27 mouse cellular contexts compared by ENCODE assay signal in the genomic region with DNA sequence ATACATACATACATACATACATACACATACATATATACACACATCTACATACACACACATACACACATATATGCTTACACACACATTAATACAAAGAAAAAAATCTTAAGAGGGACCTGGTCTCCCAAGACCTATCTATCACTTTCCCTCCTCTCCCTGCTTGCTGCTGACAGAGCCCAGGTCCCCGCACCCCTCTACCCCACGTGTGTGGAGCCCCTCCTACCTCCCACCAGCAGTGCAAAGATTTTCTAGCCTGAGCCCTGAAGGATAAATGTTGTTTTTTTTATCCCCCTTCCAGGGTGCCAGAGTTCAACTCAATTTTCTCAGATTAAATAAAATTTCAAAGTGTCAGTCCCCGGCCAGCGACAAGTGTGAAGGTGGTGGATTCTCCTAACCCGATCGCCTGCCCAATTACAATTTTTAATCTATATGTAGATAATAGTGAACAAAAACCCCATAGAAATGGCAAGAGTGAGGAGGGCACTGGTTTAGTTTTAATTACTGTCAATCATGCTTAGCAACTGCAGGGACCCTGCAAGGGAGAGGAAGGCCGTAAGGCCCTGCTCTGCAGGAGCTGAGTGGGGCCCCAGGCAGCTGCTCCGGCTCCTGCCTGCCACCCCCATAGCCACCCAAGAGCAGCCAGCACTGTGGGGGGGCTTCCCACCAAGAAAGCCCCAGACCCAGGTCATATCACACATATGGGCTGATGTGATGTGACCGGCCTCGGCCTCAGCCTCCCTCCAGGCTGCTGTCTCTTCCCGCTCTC.
DNase-seq lines count a peak whose midpoint lies in the region; ATAC-seq and TF ChIP-seq lines count a peak whose summit lies in the region.
"Had no signal": no experiment of that assay in that cellular context is flagged by ENCODE, and none has a peak within 500 bp of the region (broad histone marks: within the 10 kb centered on the region; RNA-seq: fewer than 3 reads in every experiment).

No protein-coding gene starts in this region.

- H3K27me3 ChIP-seq in forebrain, embryonic 10.5 days (ENCODE audit: poor library complexity, severe bottlenecking), result peaks cover 78% of the 10 kb centered on the region
- no peaks in the 10 kb centered on the region for H3K27me3 ChIP-seq in forebrain, postnatal 0 days (ENCODE audit: insufficient read depth, low read length)
- H3K27me3 ChIP-seq in embryonic facial prominence, embryonic 10.5 days (replicated peaks; ENCODE audit: low read depth, poor library complexity, severe bottlenecking), result peaks cover 26% of the 10 kb centered on the region
- H3K27me3 ChIP-seq in forebrain, embryonic 15.5 days, result no peaks in the 10 kb centered on the region
- no peaks in the 10 kb centered on the region; the same call in 1 of the 2 replicates for H3K27me3 ChIP-seq in midbrain, embryonic 14.5 days (ENCODE audit: control insufficient read depth, insufficient read depth, low read length)
- H3K27me3 ChIP-seq: hindbrain, embryonic 15.5 days; liver, embryonic 15.5 days; lung, embryonic 15.5 days; stomach, embryonic 15.5 days had no signal

- no peaks in the 10 kb centered on the region for H3K9me3 ChIP-seq in forebrain, embryonic 10.5 days
- no peaks in the 10 kb centered on the region for H3K9me3 ChIP-seq in forebrain, postnatal 0 days (ENCODE audit: low read length)
- no peaks in the 10 kb centered on the region for H3K9me3 ChIP-seq in embryonic facial prominence, embryonic 10.5 days
- H3K9me3 ChIP-seq in forebrain, embryonic 15.5 days, result no peaks in the 10 kb centered on the region
- H3K9me3 ChIP-seq in midbrain, embryonic 14.5 days (ENCODE audit: control insufficient read depth, low read length), result no peaks in the 10 kb centered on the region
- H3K9me3 ChIP-seq: embryonic facial prominence, embryonic 13.5 days; heart, embryonic 12.5 days; hindbrain, embryonic 15.5 days; limb, embryonic 10.5 days; liver, embryonic 15.5 days; lung, embryonic 15.5 days; neural tube, embryonic 13.5 days; stomach, embryonic 15.5 days had no signal

- no peak for DNase-seq in forebrain, embryonic 10.5 days (ENCODE audit: extremely low spot score, low spot score)
- no peak for DNase-seq in forebrain, postnatal 0 days
- no peak for DNase-seq in embryonic facial prominence, embryonic 10.5 days (ENCODE audit: low spot score)
- DNase-seq in midbrain, embryonic 14.5 days, result peak; percentile 55
- DNase-seq in T-cell, adult 2 months (ENCODE audit: low spot score), result no peak
- no peak for DNase-seq in urinary bladder, postnatal 14 days (ENCODE audit: low spot score)
- DNase-seq in urinary bladder, adult 18-20 months (ENCODE audit: low spot score in 2 of 2), result no peak
- DNase-seq: adrenal gland, postnatal 14 days; cerebellum, adult 9-11 months; gastrocnemius, postnatal 14 days; heart, adult 11 months; heart, postnatal 10 days; kidney, adult 11 months; liver; lung, postnatal 4 days; thymus, postnatal 25 days had no signal

- H3K27ac ChIP-seq in forebrain, embryonic 10.5 days, result peak overlapping the region; percentile 71; the same call in 1 of the 2 replicates
- H3K27ac ChIP-seq in forebrain, postnatal 0 days (ENCODE audit: low read depth, low read length), result no peak overlapping the region
- peak overlapping the region; percentile 70 for H3K27ac ChIP-seq in embryonic facial prominence, embryonic 10.5 days (replicated peaks)
- peak overlapping the region; percentile 32; the same call in 1 of the 2 replicates for H3K27ac ChIP-seq in forebrain, embryonic 15.5 days (replicated peaks)
- peak overlapping the region; percentile 67 for H3K27ac ChIP-seq in midbrain, embryonic 14.5 days (replicated peaks; ENCODE audit: low read depth, low read length)
- H3K27ac ChIP-seq: embryonic facial prominence, embryonic 13.5 days; hindbrain, embryonic 15.5 days; kidney, postnatal 0 days; limb, embryonic 10.5 days; liver, embryonic 15.5 days; lung, embryonic 15.5 days; neural tube, embryonic 13.5 days; stomach, embryonic 15.5 days had no signal

- H3K9ac ChIP-seq in forebrain, postnatal 0 days, result no peak overlapping the region
- no peak overlapping the region for H3K9ac ChIP-seq in forebrain, embryonic 15.5 days (replicated peaks)
- H3K9ac ChIP-seq in midbrain, embryonic 14.5 days (replicated peaks; ENCODE audit: low read length), result no peak overlapping the region; the same call in 1 of the 2 replicates
- H3K9ac ChIP-seq: embryonic facial prominence, embryonic 13.5 days; heart, embryonic 12.5 days; hindbrain, embryonic 15.5 days; liver, embryonic 15.5 days; lung, embryonic 15.5 days; neural tube, embryonic 13.5 days; stomach, embryonic 15.5 days had no signal

- no peaks in the 10 kb centered on the region for H3K36me3 ChIP-seq in forebrain, embryonic 10.5 days (replicated peaks)
- no peaks in the 10 kb centered on the region for H3K36me3 ChIP-seq in forebrain, postnatal 0 days (ENCODE audit: insufficient read depth)
- no peaks in the 10 kb centered on the region for H3K36me3 ChIP-seq in embryonic facial prominence, embryonic 10.5 days (replicated peaks)
- no peaks in the 10 kb centered on the region for H3K36me3 ChIP-seq in forebrain, embryonic 15.5 days
- no peaks in the 10 kb centered on the region for H3K36me3 ChIP-seq in midbrain, embryonic 14.5 days (ENCODE audit: control insufficient read depth, insufficient read depth, low read length)
- H3K36me3 ChIP-seq: embryonic facial prominence, embryonic 13.5 days; heart, embryonic 12.5 days; hindbrain, embryonic 15.5 days; limb, embryonic 10.5 days; liver, embryonic 15.5 days; lung, embryonic 15.5 days; neural tube, embryonic 13.5 days; stomach, embryonic 15.5 days had no signal

- H3K4me1 ChIP-seq in forebrain, embryonic 10.5 days, result peaks cover 63% of the 10 kb centered on the region
- H3K4me1 ChIP-seq in forebrain, postnatal 0 days (ENCODE audit: insufficient read depth), result no peaks in the 10 kb centered on the region
- peaks cover 51% of the 10 kb centered on the region for H3K4me1 ChIP-seq in embryonic facial prominence, embryonic 10.5 days
- H3K4me1 ChIP-seq in forebrain, embryonic 15.5 days, result peaks cover 14% of the 10 kb centered on the region
- peaks cover 16% of the 10 kb centered on the region for H3K4me1 ChIP-seq in midbrain, embryonic 14.5 days (ENCODE audit: control insufficient read depth, insufficient read depth, low read length)
- H3K4me1 ChIP-seq: heart, embryonic 12.5 days; liver, embryonic 15.5 days; stomach, embryonic 15.5 days had no signal

- TF ChIP-seq CTCF in forebrain, postnatal 0 days (IDR thresholded peaks at IDR 0.05; ENCODE audit: low read depth), result no peak

- H3K4me2 ChIP-seq in forebrain, postnatal 0 days (ENCODE audit: low read depth), result no peak overlapping the region
- H3K4me2 ChIP-seq in forebrain, embryonic 15.5 days (replicated peaks), result no peak overlapping the region
- no peak overlapping the region for H3K4me2 ChIP-seq in midbrain, embryonic 14.5 days (ENCODE audit: low read length)
- H3K4me2 ChIP-seq: embryonic facial prominence, embryonic 13.5 days; heart, embryonic 12.5 days; hindbrain, embryonic 15.5 days; liver, embryonic 15.5 days; lung, embryonic 15.5 days; neural tube, embryonic 13.5 days; stomach, embryonic 15.5 days had no signal

- peak overlapping the region; percentile 4; the same call in 1 of the 2 replicates for H3K4me3 ChIP-seq in forebrain, embryonic 10.5 days
- H3K4me3 ChIP-seq in forebrain, postnatal 0 days (ENCODE audit: low read depth, low read length), result no peak overlapping the region
- no peak overlapping the region for H3K4me3 ChIP-seq in embryonic facial prominence, embryonic 10.5 days
- H3K4me3 ChIP-seq in forebrain, embryonic 15.5 days, result no peak overlapping the region
- H3K4me3 ChIP-seq in midbrain, embryonic 14.5 days (replicated peaks; ENCODE audit: low read depth, low read length), result no peak overlapping the region
- H3K4me3 ChIP-seq: embryonic facial prominence, embryonic 13.5 days; heart, embryonic 12.5 days; hindbrain, embryonic 15.5 days; limb, embryonic 10.5 days; liver, embryonic 15.5 days; lung, embryonic 15.5 days; myocyte; neural tube, embryonic 13.5 days; stomach, embryonic 15.5 days had no signal

- WGBS in forebrain, embryonic 10.5 days, result 32% methylated on average over 11 of the region's 11 CpGs
- 24% methylated on average over 11 of the region's 11 CpGs for WGBS in forebrain, postnatal 0 days
- 40% methylated on average over 11 of the region's 11 CpGs for WGBS in embryonic facial prominence, embryonic 10.5 days
- WGBS in forebrain, embryonic 15.5 days, result 12% methylated on average over 11 of the region's 11 CpGs
- WGBS in midbrain, embryonic 14.5 days, result 6% methylated on average over 11 of the region's 11 CpGs

- ATAC-seq in forebrain, postnatal 0 days, result no peak
- ATAC-seq in forebrain, embryonic 15.5 days (replicated peaks), result no peak
- ATAC-seq in midbrain, embryonic 14.5 days (ENCODE audit: low FRiP score, low TSS enrichment), result 0 out of 2 replicates have a peak, but pooled peaks have one; percentile 55
